Mouse (Mus musculus) kidney, adult 2 months (tissue): ENCODE results near the gene B3gat1.

Source experiments
- CTCF ChIP-seq: fragments of 200-500 bp; conservative IDR thresholded peaks from 2 replicates; pipeline ENCODE4 v1.5.1; 2011; ENCODE audit warnings: low read depth, mild to moderate bottlenecking, control low read depth, low read length, moderate library complexity, mixed read lengths; ENCODE audit not compliant: insufficient read depth, insufficient read length
- POLR2A ChIP-seq: fragments of 200-500 bp; IDR thresholded peaks from one replicate; pipeline ENCODE4 v1.6.1; 2011; ENCODE audit warnings: low read depth, low read length, control low read depth

DNA sequence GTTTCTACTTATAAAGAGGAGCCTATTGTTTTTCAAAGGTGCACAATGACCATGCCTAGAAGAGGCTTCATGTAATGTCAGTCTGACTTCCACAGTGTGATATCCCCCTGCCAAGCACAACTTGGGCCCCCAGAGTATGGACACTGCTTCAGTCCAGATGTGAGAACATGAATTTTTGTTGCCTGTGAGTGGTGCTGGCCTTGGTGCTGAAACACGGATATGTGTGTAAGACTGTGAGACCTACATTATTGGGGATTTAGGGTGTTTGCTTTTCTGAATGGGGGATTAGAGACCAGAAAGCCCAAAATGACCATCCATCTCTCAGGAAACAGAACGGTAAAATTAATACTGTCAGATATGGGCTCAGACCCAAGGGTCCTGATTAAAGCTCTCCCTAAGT, 6.1 kb upstream of the B3gat1 start:
- no peak for TF ChIP-seq CTCF
- no peak for TF ChIP-seq POLR2A
